Mouse (Mus musculus) brain, embryonic 14.5 days (tissue): ENCODE results near the gene Apon.

Experiments used
- CTCF ChIP-seq: fragments of 200-500 bp; IDR thresholded peaks from 2 replicates; pipeline ENCODE4 v1.5.1; 2012; ENCODE audit warnings: inconsistent platforms, mild to moderate bottlenecking, moderate library complexity, borderline replicate concordance; ENCODE audit not compliant: insufficient read depth, insufficient read length; ENCODE audit errors: extremely low read depth
- POLR2A ChIP-seq: fragments of 200-500 bp; IDR thresholded peaks from 2 replicates; pipeline ENCODE4 v1.6.1; 2012; ENCODE audit warnings: mild to moderate bottlenecking, inconsistent platforms, borderline replicate concordance; ENCODE audit not compliant: poor library complexity, insufficient read depth, insufficient read length, severe bottlenecking; ENCODE audit errors: extremely low read depth

DNA sequence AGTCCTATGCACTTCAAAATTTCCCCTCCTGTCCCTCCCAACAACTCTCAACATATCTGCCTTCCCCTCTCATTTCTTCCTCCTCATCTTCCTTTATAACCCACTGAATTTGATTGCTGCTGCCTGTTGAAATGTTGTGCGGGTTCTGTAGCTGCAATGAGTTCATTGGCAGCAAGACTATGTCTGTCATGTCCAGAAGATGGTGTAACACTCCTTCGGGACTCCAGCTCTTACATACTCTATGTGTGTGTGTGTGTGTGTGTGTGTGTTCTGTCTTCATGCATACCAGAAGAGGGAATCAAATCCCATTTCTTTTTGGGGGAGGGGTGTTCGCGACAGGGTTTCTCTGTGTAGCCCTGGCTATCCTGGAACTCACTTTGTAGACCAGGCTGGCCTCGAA is 38.9 kb upstream of the Apon start:
- TF ChIP-seq POLR2A (no peak), CTCF (no peak)
